Mouse (Mus musculus) layer of hippocampus, adult 9-10 months (tissue): ENCODE measurements around the gene Ddo.

Experiments
- DNase-seq: peaks from one replicate; pipeline ENCODE4 v3.0.0; 2022; ENCODE audit warnings: low spot score

Ddo gene

DNA sequence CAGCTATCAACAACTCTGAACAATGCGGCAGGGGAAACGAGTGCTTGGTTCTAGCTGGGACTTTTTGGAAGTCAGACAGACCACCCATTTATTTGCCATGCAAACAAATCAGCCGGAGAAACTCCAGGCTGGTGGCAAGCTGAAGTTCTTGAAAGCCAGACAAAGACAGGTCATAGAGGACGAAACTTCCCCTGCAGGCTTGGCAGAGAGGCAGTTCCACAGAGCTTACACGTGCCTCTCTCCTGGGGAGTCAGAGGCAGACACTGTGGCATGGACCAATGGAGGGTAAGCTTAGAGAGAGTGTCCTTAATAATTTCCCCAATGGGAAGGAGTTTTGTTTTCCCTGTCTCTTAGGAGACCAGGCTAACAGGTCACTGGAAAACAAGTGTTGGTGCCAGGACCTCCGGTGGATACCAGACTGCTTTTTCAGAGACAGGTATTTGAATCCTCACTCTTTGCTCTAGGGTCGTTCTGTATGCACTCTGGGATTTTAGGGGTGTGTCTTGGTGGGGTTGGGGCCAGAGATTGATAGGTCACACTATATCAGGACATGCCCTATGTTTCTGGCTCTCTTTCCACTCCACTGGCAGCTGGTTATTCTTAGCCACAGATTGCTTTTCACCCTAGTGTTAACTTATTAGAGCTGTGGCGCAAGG, at the start of gene Ddo:
Ddo (plus strand) TSS at position 356 of the 656 bp plus-strand sequence.
- no peak for DNase-seq

DNA sequence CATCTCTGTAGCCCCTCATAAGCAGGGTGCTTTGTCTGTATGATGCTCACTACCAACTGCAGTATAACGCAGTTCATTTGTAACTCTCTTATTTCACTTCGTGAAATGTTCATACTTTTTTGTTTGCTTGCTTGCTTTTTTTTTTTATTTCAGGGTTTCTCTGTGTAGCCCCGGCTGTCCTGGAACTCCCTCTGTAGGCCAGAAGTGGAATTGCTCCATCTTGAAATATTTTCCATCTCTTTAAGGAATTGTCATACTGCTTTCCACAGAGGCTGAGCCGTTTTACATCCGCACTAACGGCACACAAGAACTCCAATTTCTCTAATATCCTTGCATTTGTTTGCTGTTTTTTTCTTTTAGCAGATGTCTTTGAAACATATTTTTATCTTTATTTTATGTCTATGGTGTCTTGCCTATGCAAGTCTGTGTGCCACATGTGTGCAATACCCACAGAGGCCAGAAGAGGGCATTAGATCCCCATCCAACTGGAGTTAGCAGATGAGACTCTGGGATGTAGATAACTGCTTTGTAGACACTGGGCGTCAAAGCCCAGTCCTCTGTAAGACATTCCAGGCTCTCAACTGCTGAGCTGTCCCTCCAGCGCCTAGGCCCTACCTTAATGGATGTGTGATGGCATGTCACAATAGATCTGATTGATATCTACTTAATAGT, 46.1 kb upstream of the Ddo start:
- DNase-seq = no peak

DNA sequence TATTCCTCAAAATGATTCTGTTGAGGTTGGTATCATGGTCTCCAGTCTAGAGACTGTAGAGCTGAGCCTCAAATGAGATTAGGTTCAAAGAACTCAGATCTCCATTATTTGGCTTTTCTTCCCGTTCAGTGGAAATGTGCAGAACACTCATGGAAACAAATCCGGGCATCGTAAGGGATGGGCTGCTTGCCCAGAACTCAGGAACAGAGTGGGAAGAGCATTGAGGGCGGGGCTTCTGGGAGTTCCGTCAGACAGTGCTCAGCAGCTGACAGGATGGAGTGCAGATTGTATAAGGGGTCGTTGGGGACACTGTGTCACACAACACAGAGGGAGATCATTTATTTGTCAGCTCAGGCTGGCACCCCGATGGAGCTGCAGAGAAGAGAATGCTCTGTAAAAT, 37.6 kb upstream of the Ddo start:
- DNase-seq = peak; percentile 57

DNA sequence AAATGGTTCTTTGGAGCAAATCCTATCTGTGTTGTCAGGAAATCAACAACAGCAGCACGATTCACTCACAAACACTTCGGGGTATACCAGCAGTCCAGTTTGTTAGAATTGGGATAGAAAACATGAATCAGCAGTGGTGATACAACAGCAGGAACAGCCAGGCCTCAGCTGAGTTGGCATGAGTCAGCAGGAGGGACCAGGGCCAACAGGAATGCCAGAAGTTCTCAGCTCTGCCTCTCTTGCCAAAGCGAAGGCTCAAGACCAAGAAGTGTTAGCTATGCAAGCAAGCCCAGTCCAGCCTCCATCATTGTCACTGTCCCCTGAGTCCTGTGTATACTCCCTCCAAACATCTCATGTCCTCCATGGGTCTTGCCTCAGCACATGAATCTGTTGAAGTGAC, 32.6 kb upstream of the Ddo start:
- no peak for DNase-seq

DNA sequence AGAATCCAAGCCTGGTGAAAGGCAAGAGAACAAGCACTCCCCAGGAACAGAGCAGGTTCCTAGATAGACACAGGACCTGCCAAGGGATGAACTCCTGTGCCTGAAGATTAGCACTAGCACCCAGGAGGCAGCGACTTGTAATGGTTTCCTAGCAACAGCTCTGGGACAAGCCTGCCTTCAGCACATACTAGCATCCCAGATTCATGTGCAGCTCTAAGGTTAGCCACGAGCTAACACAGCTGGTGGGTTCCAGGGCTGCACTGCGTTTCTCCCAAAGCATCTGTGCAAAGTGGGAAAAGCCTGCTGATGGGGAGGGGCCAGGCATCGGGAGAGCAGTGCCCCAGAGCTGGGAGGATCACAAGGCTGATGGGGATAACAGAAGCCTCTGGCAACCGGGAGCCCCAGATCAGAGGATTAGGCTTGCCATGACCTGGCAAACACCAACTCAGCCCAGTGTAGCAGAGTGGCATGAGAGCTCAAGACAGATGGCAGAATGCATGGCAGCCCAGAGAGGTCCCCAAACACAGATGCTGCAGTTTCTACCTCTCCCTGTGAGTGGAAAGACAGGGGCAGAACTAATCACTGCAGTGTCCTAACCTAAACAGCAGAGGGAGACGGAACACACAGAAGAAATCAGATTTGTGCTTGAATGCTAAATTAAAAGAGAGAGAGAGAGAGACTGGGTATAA, 25.0 kb upstream of the Ddo start:
- DNase-seq = no peak

DNA sequence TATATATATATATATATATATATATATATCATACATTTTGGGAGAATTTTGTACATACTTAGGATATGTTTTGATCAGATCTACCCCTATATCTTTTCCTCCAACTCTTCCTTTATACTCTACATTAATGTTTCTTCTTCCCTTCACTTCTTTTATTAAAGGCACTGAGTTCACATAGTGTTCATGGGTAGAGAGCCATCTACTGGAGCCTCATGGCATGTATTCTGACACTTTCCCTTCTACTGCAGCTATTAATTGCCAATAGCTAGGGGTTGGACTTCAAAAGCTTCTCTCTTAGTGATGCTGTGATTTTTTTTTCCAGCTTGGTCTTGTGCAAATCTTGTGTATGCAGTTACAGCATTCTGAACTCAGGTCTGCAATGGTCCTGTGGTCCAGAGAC, 11.8 kb upstream of the Ddo start:
- no peak for DNase-seq

DNA sequence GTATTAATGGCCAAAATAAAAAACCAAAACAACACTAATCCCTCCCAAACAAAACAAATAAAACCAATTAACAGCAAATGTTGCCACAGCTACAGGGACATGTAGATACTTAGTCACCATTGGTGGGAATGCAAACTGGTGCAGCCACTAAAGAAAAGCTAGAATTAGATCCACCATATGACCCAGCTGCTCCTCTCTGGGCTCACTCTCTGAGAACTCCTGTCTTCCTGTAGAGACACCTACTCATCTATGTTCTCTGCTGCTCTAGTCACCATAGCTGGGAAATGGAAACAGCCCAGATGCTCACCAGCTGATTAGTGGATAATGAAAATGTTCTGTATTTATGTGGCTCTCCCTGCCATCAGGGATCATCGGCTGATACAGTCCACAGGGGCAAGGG, 10.1 kb upstream of the Ddo start:
- no peak for DNase-seq

DNA sequence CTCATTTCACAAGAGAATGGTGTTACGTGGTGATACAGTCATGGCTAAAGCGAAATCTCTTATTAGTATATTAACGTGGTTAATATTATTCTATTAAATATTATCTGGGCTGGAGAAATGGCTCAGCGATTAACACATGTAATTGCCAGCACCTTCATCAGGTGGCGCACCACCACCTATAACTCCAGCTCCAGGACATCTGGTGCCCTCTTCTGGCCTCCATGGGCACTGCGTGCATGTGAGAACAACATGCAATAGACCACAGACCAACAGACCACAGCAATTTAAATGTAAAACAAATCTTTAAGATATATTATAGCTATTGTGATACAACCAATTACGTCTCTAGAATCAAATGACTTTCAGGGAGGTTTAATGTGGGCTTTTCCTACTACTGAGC, 671 bp upstream of the Ddo start:
- DNase-seq = no peak

DNA sequence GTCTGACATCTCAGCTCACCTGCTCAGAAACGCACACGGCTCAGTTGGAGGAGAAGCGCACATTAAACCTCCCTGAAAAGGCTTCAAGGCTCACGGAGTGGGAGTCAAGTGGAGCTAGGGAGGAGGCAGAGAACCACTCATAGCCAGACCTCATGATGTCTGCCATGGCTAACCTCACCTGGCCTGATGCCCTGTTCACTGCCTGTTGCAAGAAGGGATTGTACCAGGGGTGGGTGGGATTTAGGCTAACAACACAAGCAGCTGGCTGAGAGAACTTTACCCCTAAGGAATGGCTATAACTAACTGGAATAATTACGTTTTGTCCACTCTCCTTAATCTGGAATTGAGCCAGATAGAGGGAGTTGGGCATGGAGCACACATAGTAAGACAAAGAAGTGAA, 646 bp downstream of the Ddo start:
- DNase-seq = no peak

DNA sequence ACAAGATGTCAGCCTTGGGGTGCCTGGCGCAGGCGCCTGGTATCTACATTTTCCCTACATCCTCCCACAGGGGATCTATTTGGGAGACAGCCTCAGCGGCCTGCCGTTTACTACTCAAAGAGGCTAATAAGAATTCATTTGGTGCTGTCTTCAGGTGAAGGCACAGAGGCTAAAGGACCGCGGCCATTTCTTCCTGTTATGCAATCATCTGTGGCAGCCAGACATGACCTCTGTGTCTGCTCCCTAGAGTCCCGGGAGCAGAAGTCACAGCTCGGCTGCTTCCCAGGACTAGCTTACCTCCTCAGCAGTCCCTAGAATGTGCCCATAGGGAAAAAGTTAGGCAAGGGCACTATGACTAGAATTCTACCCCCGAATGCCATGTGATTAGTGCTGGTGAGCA, 1.1 kb downstream of the Ddo start:
- DNase-seq = no peak

DNA sequence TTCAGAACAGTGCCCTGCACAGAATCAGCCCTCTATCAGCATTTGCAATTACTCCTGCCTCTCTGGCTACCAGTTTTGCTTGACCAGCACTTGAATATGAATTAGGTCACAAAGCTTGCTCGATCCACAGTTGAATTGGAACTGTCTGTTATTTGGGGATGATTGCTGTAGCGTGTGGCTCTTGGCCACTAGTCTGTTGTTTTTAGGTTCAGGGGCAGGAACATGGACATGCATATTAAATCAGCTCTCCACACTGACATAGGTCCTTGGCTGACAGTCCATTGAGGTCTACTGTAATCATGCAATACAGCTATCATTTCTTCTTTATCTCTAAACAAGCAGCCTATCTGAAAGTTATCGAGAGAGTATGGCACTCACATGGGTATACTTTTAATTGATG, 2.3 kb downstream of the Ddo start:
- DNase-seq = no peak

DNA sequence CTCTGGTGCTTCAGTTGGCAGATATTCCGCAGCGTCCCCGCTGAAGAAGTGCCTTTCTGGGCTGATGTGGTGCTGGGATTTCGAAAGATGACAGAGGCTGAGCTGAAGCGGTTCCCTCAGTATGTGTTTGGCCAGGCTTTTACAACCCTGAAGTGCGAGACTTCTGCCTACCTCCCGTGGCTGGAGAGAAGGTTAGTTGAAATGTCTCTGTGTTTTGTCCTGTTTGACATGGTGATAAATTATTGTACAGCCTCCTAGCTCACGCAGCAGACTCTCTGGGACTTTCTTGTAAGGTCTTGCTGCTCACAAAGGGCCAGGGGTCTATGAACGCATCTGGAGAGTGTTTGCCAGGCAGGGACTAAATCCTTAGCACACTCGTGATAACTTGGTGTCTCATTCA, 7.5 kb downstream of the Ddo start:
- DNase-seq = no peak

DNA sequence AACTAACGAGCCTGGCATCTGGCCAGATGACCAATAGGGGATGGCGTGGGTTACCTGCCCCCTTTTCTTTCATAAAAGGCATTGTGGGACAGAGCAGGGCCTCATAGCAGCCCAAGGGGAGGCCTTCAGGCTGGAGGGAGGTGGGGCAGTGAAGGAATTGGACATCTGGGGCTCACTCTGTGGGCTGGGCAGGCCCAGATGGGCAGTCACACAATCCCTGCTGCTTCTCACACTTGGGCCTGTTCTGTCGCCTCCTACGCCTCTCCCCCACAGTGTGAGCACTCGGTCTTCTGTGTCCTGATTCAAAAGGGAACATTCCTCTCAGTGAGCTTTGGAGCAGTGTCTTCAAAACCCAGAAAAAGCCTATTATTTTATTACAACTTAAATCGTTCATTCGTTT, 8.5 kb downstream of the Ddo start:
- DNase-seq = peak; percentile 74

DNA sequence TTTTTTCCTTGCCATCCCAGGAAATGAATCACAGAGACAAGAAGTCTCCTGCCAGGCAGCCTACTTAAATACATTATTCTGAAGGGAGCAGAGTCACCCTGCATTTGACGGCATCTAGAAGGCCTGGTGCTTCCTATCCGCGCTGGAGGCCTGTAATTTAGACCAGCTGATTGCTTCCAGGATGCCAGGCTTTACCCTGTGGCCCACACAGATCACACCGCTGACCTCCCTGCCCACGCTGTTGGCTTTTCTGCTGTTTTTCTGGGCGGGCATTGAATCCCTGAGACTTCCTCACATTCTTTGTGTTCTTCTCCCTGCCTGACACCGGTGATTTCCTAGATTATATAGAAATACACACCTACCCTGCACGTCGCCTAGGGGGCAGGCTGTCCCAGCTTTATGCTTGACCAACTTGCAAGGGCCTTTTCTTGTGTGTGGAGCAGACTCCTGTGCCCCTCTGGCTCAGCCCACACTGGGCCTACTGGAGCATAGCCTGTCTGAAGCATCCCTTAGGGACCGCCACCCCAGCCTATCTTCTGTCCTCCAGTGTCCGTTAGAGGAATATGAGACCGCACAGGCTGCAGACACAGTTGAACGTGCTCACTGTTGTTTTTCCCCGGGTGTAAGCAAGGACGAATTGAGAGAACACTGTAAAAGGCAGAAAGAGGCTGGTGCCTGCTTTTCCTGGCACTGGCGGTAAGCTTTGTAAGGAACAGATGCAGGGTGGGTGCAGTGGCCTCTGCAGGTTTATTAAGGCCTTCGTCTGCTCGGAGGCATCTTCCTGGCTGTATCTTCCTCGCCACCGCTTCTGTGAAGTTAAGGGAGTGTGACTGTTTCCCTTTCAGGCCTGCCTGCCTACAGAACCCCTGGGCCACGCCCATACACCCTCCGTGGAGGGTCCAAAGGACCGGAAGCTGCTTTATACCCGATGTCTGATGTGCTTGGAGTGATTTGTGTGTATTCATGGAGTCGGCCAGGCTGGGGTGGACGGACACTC, 9.3 kb downstream of the Ddo start:
- no peak for DNase-seq

DNA sequence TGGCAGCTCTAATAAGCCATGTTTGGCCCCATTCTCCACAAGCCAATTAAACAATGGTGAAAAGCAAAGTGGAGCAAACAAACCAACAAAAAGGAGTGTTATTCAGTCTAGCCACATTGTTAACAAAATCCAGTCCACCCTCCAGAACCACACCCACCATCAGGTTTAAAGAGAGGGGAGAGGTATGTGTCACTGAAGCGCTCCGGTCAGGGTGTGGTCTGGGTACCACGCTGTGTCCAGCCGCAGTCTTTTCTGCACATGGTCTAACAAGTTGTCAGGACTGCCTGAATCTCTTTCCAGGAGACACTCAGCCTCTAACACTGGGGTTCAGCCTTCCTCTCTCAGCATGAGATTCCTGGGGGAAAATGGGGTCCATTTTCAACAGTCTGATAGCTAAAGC, 10.6 kb downstream of the Ddo start:
- DNase-seq = no peak

DNA sequence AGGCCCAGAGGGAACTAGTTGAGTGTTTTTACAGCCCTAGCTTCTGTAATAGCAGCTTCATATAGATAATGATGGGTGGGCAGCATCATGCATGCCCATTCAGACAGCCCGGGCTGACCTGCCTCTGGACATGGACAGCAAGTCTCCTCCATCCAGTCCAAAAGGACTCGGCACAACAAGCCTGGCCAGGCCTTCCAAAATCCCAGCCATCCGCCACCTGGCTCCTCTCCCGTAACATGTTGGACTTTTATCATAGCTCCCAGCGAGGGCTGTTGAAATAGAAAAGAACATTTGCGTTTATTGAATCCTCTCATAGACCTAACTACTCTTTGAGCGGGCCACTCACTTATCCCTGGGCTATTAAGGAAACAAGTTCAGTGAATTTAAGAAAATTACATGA, 12.1 kb downstream of the Ddo start:
- DNase-seq = no peak

DNA sequence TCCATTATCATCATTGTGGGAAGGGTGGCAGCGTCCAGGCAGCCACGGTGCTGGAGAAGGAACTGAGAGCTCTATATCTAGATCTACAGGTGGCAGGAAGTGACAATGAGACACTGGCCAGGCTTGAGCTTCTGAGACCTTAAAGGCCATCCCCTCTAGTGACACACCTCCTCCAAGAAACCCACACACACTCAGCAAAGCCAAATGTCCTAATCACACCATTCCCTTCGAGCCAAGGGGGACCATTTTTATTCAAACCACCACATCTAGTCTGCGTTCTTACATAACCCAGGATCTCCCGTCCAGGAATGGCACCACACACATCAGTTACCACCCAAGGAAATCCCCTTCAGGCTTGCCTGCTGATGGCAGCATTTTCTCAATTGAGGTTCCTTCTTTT, 13.3 kb downstream of the Ddo start:
- no peak for DNase-seq

DNA sequence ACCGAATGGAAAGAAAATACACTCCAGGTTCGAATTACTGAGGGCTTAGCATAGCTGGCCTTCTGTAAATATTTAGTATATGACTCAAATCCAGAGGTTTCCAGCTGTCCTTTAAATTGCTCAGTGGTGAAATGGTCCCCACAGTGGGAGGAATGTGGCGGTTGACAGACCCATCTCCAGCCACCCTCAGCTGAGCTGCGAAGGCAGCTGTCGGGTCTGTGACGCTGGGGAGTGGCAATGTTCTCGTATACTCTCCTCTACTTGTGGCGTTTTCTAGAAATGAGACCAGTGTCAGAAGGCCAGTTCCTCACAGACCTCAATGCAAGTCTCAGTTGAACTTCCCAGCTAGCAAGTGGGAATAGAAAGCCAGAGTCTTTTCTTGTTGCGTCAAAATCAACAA, 14.6 kb downstream of the Ddo start:
- DNase-seq = no peak

DNA sequence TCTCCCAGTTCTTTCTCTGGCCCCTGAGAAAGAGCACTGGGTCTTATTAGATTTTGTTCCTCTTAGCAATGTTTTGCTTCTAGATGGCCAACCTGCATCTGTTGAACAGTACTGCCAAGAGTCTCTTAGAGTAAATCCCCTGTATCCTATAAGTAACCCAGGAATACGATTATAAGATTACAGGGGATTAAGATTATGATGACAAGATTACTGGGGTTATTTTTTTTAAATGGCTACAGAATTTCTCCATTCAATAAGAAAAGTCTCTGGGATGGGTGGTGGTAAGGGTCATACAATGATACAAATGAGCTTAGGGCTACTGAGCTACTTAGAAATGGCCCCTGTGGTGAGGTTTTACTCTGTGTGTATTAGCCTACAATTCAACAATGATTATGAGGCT, 15.5 kb downstream of the Ddo start:
- no peak for DNase-seq

DNA sequence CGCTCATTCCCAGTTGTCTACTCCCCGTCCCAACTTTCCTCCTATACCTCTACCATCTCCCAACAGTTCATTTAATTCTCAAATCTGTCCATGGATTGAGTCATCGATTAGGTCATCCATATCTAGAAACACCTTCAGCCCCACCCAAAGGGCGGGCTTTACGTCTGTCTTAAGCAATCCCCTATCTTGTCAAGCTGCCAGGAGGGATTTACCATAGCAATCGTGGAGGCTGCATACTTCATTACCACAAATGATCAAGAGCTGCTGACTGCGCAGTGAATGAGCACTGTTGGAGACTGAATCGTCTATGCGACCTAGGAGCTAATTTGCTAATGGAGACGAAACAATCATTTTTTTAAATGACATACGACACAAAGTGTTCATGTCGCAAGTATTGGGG, 19.0 kb downstream of the Ddo start:
- no peak for DNase-seq

DNA sequence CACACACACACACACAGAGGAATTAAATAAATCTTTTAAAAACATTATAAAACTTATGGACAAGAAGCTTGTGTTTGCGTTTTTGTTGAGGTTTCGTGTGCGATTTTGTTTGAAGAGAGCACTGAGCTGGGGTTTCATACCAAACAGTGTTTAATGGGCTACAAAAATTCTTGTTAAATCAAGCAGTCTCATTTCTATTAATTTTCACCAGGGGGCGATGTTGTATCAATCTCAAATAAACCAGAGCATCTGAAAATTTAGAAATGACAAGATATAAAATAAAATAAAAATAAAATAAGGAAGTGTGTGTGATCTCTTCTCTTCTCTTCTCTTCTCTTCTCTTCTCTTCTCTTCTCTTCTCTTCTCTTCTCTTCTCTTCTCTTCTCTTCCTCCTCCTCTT, 19.8 kb downstream of the Ddo start:
- no peak for DNase-seq

DNA sequence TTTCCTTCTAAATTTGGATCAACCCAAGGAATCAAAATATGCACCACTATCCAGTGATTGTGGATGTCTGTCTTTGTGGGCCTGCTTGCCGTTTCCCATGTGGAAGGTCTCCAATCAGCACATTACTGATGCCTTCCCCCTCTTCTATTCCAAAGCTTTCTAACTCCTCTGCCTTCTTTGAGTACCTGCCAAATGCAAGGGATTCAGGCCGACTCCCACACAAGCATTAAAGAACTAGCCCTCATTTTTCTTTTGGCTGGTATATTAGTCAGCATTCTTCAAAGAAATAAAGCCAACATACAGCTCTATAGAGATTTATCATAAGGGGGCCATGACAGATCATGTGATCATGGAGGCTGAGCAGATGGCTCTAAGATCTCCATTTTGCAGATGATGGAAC, 21.9 kb downstream of the Ddo start:
- DNase-seq = no peak
